Comparison of ENCODE assay signal across 25 mouse cellular contexts in genomic region chr10:123416024-123416423, GRCm38 (mm10).
DNase-seq lines count a peak whose midpoint lies in the region; ATAC-seq and TF ChIP-seq lines count a peak whose summit lies in the region.
"Had no signal": no experiment of that assay in that cellular context is flagged by ENCODE, and none has a peak within 500 bp of the region (broad histone marks: within the 10 kb centered on the region; RNA-seq: fewer than 3 reads in every experiment).

No protein-coding gene starts in this region.

- ATAC-seq in forebrain, postnatal 0 days = peak; percentile 16; the same call in 1 of the 2 replicates
- no peak for ATAC-seq in forebrain, embryonic 14.5 days
- no peak for ATAC-seq in midbrain, embryonic 14.5 days (ENCODE audit: low FRiP score, low TSS enrichment)
- no peak for ATAC-seq in midbrain, embryonic 13.5 days
- no peak for ATAC-seq in embryonic facial prominence, embryonic 14.5 days (ENCODE audit: low read depth)
- peak; percentile 69; the same call in 1 of the 2 replicates for ATAC-seq in neural tube, embryonic 14.5 days (ENCODE audit: low read depth)
- ATAC-seq: intestine, postnatal 0 days had no signal

- TF ChIP-seq CTCF in forebrain, postnatal 0 days (IDR thresholded peaks at IDR 0.05; ENCODE audit: low read depth) = no peak
- no peak for TF ChIP-seq CTCF in layer of hippocampus, adult 2 months (conservative IDR thresholded peaks at IDR 0.05)
- no peak for TF ChIP-seq CTCF in cerebellum, adult 2 months (IDR thresholded peaks at IDR 0.05; ENCODE audit: borderline replicate concordance, insufficient read depth, low read depth, low read length)

- peak; percentile 18 for DNase-seq in forebrain, postnatal 0 days
- DNase-seq in forebrain, embryonic 14.5 days (ENCODE audit: low spot score) = no peak
- DNase-seq in midbrain, embryonic 14.5 days = peak; percentile 74
- DNase-seq in embryonic facial prominence, embryonic 14.5 days (ENCODE audit: low spot score) = peak; percentile 20
- DNase-seq in layer of hippocampus, adult 2 months (ENCODE audit: low spot score in 2 of 2) = no peak
- DNase-seq in cerebellum, adult 2 months = no peak
- DNase-seq: cerebellum, adult 11-12 months; cerebellum, postnatal 14 days; gastrocnemius, postnatal 25 days; heart, adult 18-20 months; heart, postnatal 10 days; kidney, postnatal 25 days; lung, embryonic 14.5 days; thymus, adult 2 months; thymus, postnatal 4 days had no signal

- H3K4me1 ChIP-seq in forebrain, postnatal 0 days (ENCODE audit: insufficient read depth) = peaks cover 6% of the 10 kb centered on the region; the same call in 1 of the 2 replicates
- H3K4me1 ChIP-seq in forebrain, embryonic 14.5 days (ENCODE audit: control insufficient read depth, insufficient read depth, low read length) = no peaks in the 10 kb centered on the region
- H3K4me1 ChIP-seq in midbrain, embryonic 14.5 days (ENCODE audit: control insufficient read depth, insufficient read depth, low read length) = peaks cover 13% of the 10 kb centered on the region; the same call in 1 of the 2 replicates
- H3K4me1 ChIP-seq in midbrain, embryonic 13.5 days (replicated peaks) = peaks cover 8% of the 10 kb centered on the region
- H3K4me1 ChIP-seq in embryonic facial prominence, embryonic 14.5 days (ENCODE audit: control insufficient read depth, insufficient read depth, low read length) = no peaks in the 10 kb centered on the region
- no peaks in the 10 kb centered on the region for H3K4me1 ChIP-seq in neural tube, embryonic 14.5 days (ENCODE audit: control insufficient read depth, insufficient read depth, low read length)
- no peaks in the 10 kb centered on the region for H3K4me1 ChIP-seq in cerebellum, adult 2 months (ENCODE audit: control insufficient read depth, insufficient read depth, low read length)
- H3K4me1 ChIP-seq: heart, embryonic 12.5 days had no signal

- H3K4me3 ChIP-seq in forebrain, postnatal 0 days (ENCODE audit: low read depth, low read length) = no peak overlapping the region
- H3K4me3 ChIP-seq in forebrain, embryonic 14.5 days (ENCODE audit: low read depth, low read length) = no peak overlapping the region
- H3K4me3 ChIP-seq in midbrain, embryonic 14.5 days (replicated peaks; ENCODE audit: low read depth, low read length) = no peak overlapping the region
- H3K4me3 ChIP-seq in midbrain, embryonic 13.5 days (replicated peaks) = no peak overlapping the region
- H3K4me3 ChIP-seq in embryonic facial prominence, embryonic 14.5 days (ENCODE audit: low read depth, low read length) = no peak overlapping the region
- H3K4me3 ChIP-seq in neural tube, embryonic 14.5 days (ENCODE audit: low read depth, low read length) = no peak overlapping the region
- no peak overlapping the region for H3K4me3 ChIP-seq in layer of hippocampus, adult 2 months
- no peak overlapping the region for H3K4me3 ChIP-seq in cerebellum, adult 2 months (replicated peaks; ENCODE audit: insufficient read depth, low read depth, low read length)
- H3K4me3 ChIP-seq: embryonic facial prominence, embryonic 12.5 days; erythroblast, embryonic 14.5 days; forebrain, embryonic 12.5 days; heart, embryonic 12.5 days; limb, embryonic 15.5 days had no signal

- H3K4me2 ChIP-seq in forebrain, postnatal 0 days (ENCODE audit: low read depth) = no peak overlapping the region
- H3K4me2 ChIP-seq in forebrain, embryonic 14.5 days (ENCODE audit: low read length) = no peak overlapping the region
- H3K4me2 ChIP-seq in midbrain, embryonic 14.5 days (ENCODE audit: low read length) = no peak overlapping the region
- no peak overlapping the region for H3K4me2 ChIP-seq in midbrain, embryonic 13.5 days (replicated peaks)
- no peak overlapping the region for H3K4me2 ChIP-seq in embryonic facial prominence, embryonic 14.5 days (ENCODE audit: low read depth, low read length)
- no peak overlapping the region for H3K4me2 ChIP-seq in neural tube, embryonic 14.5 days (ENCODE audit: low read depth, low read length)
- H3K4me2 ChIP-seq: embryonic facial prominence, embryonic 12.5 days; forebrain, embryonic 12.5 days; heart, embryonic 12.5 days; limb, embryonic 15.5 days; lung, embryonic 14.5 days had no signal

- H3K9me3 ChIP-seq in forebrain, postnatal 0 days (ENCODE audit: low read length) = no peaks in the 10 kb centered on the region
- H3K9me3 ChIP-seq in forebrain, embryonic 14.5 days (replicated peaks; ENCODE audit: control insufficient read depth, low read length) = no peaks in the 10 kb centered on the region; the same call in 1 of the 2 replicates
- H3K9me3 ChIP-seq in midbrain, embryonic 14.5 days (ENCODE audit: control insufficient read depth, low read length) = no peaks in the 10 kb centered on the region
- H3K9me3 ChIP-seq in midbrain, embryonic 13.5 days = peaks cover 7% of the 10 kb centered on the region; the same call in 1 of the 2 replicates
- H3K9me3 ChIP-seq in embryonic facial prominence, embryonic 14.5 days (ENCODE audit: control insufficient read depth, low read length) = 0 out of 2 replicates have a peak, but pooled peaks cover 1% of the 10 kb centered on the region
- no peaks in the 10 kb centered on the region for H3K9me3 ChIP-seq in neural tube, embryonic 14.5 days (ENCODE audit: control insufficient read depth, low read length)
- H3K9me3 ChIP-seq: embryonic facial prominence, embryonic 12.5 days; forebrain, embryonic 12.5 days; limb, embryonic 15.5 days had no signal

- no peak overlapping the region for H3K9ac ChIP-seq in forebrain, postnatal 0 days
- no peak overlapping the region for H3K9ac ChIP-seq in forebrain, embryonic 14.5 days (ENCODE audit: low read length)
- no peak overlapping the region for H3K9ac ChIP-seq in midbrain, embryonic 14.5 days (replicated peaks; ENCODE audit: low read length)
- H3K9ac ChIP-seq in midbrain, embryonic 13.5 days (replicated peaks) = no peak overlapping the region
- H3K9ac ChIP-seq in embryonic facial prominence, embryonic 14.5 days (ENCODE audit: low read depth, low read length) = no peak overlapping the region
- no peak overlapping the region for H3K9ac ChIP-seq in neural tube, embryonic 14.5 days (replicated peaks; ENCODE audit: low read depth, low read length)
- H3K9ac ChIP-seq: embryonic facial prominence, embryonic 12.5 days; forebrain, embryonic 12.5 days; heart, embryonic 12.5 days; limb, embryonic 15.5 days; liver, embryonic 14.5 days; lung, embryonic 14.5 days had no signal

- H3K27me3 ChIP-seq in forebrain, postnatal 0 days (ENCODE audit: insufficient read depth, low read length) = no peaks in the 10 kb centered on the region
- no peaks in the 10 kb centered on the region for H3K27me3 ChIP-seq in forebrain, embryonic 14.5 days (replicated peaks; ENCODE audit: control insufficient read depth, insufficient read depth, low read length)
- H3K27me3 ChIP-seq in midbrain, embryonic 14.5 days (ENCODE audit: control insufficient read depth, insufficient read depth, low read length) = no peaks in the 10 kb centered on the region
- H3K27me3 ChIP-seq in midbrain, embryonic 13.5 days = no peaks in the 10 kb centered on the region
- no peaks in the 10 kb centered on the region for H3K27me3 ChIP-seq in embryonic facial prominence, embryonic 14.5 days (replicated peaks; ENCODE audit: control insufficient read depth, insufficient read depth, low read length)
- H3K27me3 ChIP-seq in neural tube, embryonic 14.5 days (ENCODE audit: control insufficient read depth, insufficient read depth, low read length) = no peaks in the 10 kb centered on the region
- no peaks in the 10 kb centered on the region for H3K27me3 ChIP-seq in cerebellum, adult 2 months (ENCODE audit: control insufficient read depth, insufficient read depth, low read length)
- H3K27me3 ChIP-seq: embryonic facial prominence, embryonic 12.5 days; forebrain, embryonic 12.5 days; heart, embryonic 12.5 days; limb, embryonic 15.5 days had no signal

- H3K27ac ChIP-seq in forebrain, postnatal 0 days (ENCODE audit: low read depth, low read length) = no peak overlapping the region
- no peak overlapping the region for H3K27ac ChIP-seq in forebrain, embryonic 14.5 days (ENCODE audit: low read depth, low read length)
- no peak overlapping the region for H3K27ac ChIP-seq in midbrain, embryonic 14.5 days (replicated peaks; ENCODE audit: low read depth, low read length)
- no peak overlapping the region for H3K27ac ChIP-seq in midbrain, embryonic 13.5 days
- no peak overlapping the region for H3K27ac ChIP-seq in embryonic facial prominence, embryonic 14.5 days (replicated peaks; ENCODE audit: low read depth, low read length)
- no peak overlapping the region for H3K27ac ChIP-seq in neural tube, embryonic 14.5 days (ENCODE audit: low read depth, low read length)
- H3K27ac ChIP-seq in layer of hippocampus, adult 2 months = no peak overlapping the region
- no peak overlapping the region for H3K27ac ChIP-seq in cerebellum, adult 2 months (ENCODE audit: insufficient read depth, low read length)
- H3K27ac ChIP-seq: embryonic facial prominence, embryonic 12.5 days; forebrain, embryonic 12.5 days; limb, embryonic 15.5 days; liver, embryonic 14.5 days; stomach, postnatal 0 days had no signal

- WGBS in forebrain, postnatal 0 days = 58% methylated on average over 4 of the region's 4 CpGs
- WGBS in forebrain, embryonic 14.5 days = 55% methylated on average over 4 of the region's 4 CpGs
- WGBS in midbrain, embryonic 14.5 days = 41% methylated on average over 4 of the region's 4 CpGs
- WGBS in midbrain, embryonic 13.5 days = 57% methylated on average over 4 of the region's 4 CpGs
- 29% methylated on average over 4 of the region's 4 CpGs for WGBS in embryonic facial prominence, embryonic 14.5 days
- WGBS in neural tube, embryonic 14.5 days = 32% methylated on average over 4 of the region's 4 CpGs
- 59% methylated on average over 4 of the region's 4 CpGs for WGBS in cerebellum, adult 2 months

- TF ChIP-seq POLR2A in cerebellum, adult 2 months (IDR thresholded peaks at IDR 0.05; ENCODE audit: borderline replicate concordance, insufficient read depth, low read length) = no peak

- H3K36me3 ChIP-seq in forebrain, postnatal 0 days (ENCODE audit: insufficient read depth) = no peaks in the 10 kb centered on the region
- no peaks in the 10 kb centered on the region for H3K36me3 ChIP-seq in forebrain, embryonic 14.5 days (ENCODE audit: control insufficient read depth, insufficient read depth, low read length)
- H3K36me3 ChIP-seq in midbrain, embryonic 14.5 days (ENCODE audit: control insufficient read depth, insufficient read depth, low read length) = no peaks in the 10 kb centered on the region
- no peaks in the 10 kb centered on the region for H3K36me3 ChIP-seq in midbrain, embryonic 13.5 days
- H3K36me3 ChIP-seq in embryonic facial prominence, embryonic 14.5 days (ENCODE audit: control insufficient read depth, insufficient read depth, low read length) = no peaks in the 10 kb centered on the region
- H3K36me3 ChIP-seq in neural tube, embryonic 14.5 days (ENCODE audit: control insufficient read depth, insufficient read depth, low read length) = no peaks in the 10 kb centered on the region
- H3K36me3 ChIP-seq: embryonic facial prominence, embryonic 12.5 days; forebrain, embryonic 12.5 days; heart, embryonic 12.5 days; limb, embryonic 15.5 days had no signal

Comparison
In these comparisons a context has a peak if more than half of its experiments do, and no peak if none do; other contexts are left out.
1. ATAC-seq: peak in forebrain, postnatal 0 days (single experiment) and neural tube, embryonic 14.5 days (single experiment); none in forebrain, embryonic 14.5 days (single experiment), midbrain, embryonic 14.5 days (single experiment), midbrain, embryonic 13.5 days (single experiment) and embryonic facial prominence, embryonic 14.5 days (single experiment).
2. DNase-seq: peak in forebrain, postnatal 0 days (single experiment), midbrain, embryonic 14.5 days (single experiment) and embryonic facial prominence, embryonic 14.5 days (single experiment); none in forebrain, embryonic 14.5 days (single experiment), layer of hippocampus, adult 2 months (0 of 2) and cerebellum, adult 2 months (0 of 2).